Mouse (Mus musculus): ENCODE data around the gene Sgms2. TPM values are rescaled to one million over a fixed set of nuclear protein-coding genes. Genes with fewer than 3 reads are reported as not detected.

Sgms2 gene
- total and polyA plus RNA-seq, 3 experiments, result not detected

DNA sequence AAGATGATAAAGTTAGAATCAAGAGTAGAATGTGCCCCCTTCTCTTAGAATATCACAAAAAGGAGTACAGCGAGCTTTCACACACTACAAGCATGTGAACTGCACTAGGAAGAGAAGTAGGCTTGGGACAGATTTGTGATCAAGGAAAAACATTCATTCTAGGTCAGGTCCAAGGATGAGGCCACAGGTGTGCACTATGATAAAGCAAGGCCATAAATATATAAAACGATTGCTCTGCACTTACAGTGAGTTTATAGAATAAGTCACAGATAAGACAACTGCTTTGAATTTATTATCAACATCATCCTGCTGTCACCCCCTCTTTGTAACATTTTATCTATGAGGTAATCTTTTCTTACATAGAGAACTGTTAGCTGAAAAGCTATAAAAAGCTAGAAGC lies 198.9 kb downstream of the Sgms2 start:
- Histone ChIP-seq H3K9me3 (replicated peaks; ENCODE audit: insufficient read depth, low read length) (no peaks in the 10 kb centered on the region), H3K79me2 (ENCODE audit: control insufficient read depth, insufficient read depth, low read length, poor library complexity) (no peaks in the 10 kb centered on the region), H3K4me3 (ENCODE audit: control insufficient read depth in 1 of 2, insufficient read depth in 1 of 2, low read depth in 2 of 2, low read length in 2 of 2) (no peak overlapping the region), H3K4me1 (ENCODE audit: control insufficient read depth in 1 of 2, insufficient read depth in 2 of 2, low read length in 2 of 2) (peaks cover 0 to 4% of the 10 kb centered on the region in 2 experiments; a peak in 1 of 4 replicates), H3K36me3 (ENCODE audit: control insufficient read depth in 1 of 2, insufficient read depth in 2 of 2, low read length in 2 of 2) (peaks cover 0 to 2% of the 10 kb centered on the region in 2 experiments; a peak in 2 of 4 replicates), H3K27me3 (ENCODE audit: control insufficient read depth in 1 of 2, insufficient read depth in 2 of 2, low read length in 2 of 2) (no peaks in the 10 kb centered on the region), H3K27ac (ENCODE audit: control insufficient read depth, low read depth, low read length) (no peak overlapping the region), H3K9ac (ENCODE audit: control insufficient read depth, low read depth, low read length, poor library complexity, severe bottlenecking) (no peak overlapping the region)
- DNase-seq (ENCODE audit: low read depth, low spot score), result no peak
- TF ChIP-seq GATA1 (IDR thresholded peaks at IDR 0.05; ENCODE audit: low read depth, low read length) (peak; percentile 30; the same call in 1 of the 2 replicates), TCF12 (IDR thresholded peaks at IDR 0.05; ENCODE audit: low read depth, low read length) (peak; percentile 12; the same call in 1 of the 2 replicates), EP300 (IDR thresholded peaks at IDR 0.05; ENCODE audit: low read depth in 1 of 2, low read length in 2 of 2) (peak in 1 of 2 experiments; percentile 26; a peak in 2 of 4 replicates), ZKSCAN1 (IDR thresholded peaks at IDR 0.05; ENCODE audit: low read depth, low read length) (no peak), ZMIZ1 (IDR thresholded peaks at IDR 0.05; ENCODE audit: low read depth, low read length) (no peak), ETS1 (IDR thresholded peaks at IDR 0.05; ENCODE audit: low read depth, low read length) (0 out of 2 replicates have a peak, but pooled peaks have one; percentile 39)

DNA sequence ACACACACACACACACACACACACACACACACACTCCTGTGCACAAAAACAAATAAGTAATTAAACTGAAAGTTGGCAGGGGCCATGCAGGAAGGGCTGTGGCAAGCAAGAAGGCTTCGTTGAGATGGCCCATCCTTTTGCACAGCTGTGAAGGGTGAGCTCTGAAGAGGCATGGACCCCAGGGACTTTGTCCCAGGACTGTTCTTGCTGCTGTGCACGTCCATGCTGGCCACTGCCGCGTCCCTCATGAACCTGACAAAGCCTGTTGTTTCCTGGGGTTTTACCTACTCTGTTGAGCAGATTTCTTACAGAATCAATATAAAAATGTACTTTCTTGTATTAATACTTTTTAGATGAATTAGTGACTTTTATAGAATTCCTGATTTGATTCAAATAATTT lies 199.3 kb downstream of the Sgms2 start:
- Histone ChIP-seq H3K27ac (ENCODE audit: control insufficient read depth, low read depth, low read length) (no peak overlapping the region), H3K4me3 (ENCODE audit: control insufficient read depth in 1 of 2, insufficient read depth in 1 of 2, low read depth in 2 of 2, low read length in 2 of 2) (no peak overlapping the region), H3K4me1 (ENCODE audit: control insufficient read depth in 1 of 2, insufficient read depth in 2 of 2, low read length in 2 of 2) (peaks cover 0 to 4% of the 10 kb centered on the region in 2 experiments; a peak in 1 of 4 replicates), H3K9ac (ENCODE audit: control insufficient read depth, low read depth, low read length, poor library complexity, severe bottlenecking) (no peak overlapping the region), H3K79me2 (ENCODE audit: control insufficient read depth, insufficient read depth, low read length, poor library complexity) (no peaks in the 10 kb centered on the region), H3K36me3 (ENCODE audit: control insufficient read depth in 1 of 2, insufficient read depth in 2 of 2, low read length in 2 of 2) (peaks cover 0 to 2% of the 10 kb centered on the region in 2 experiments; a peak in 2 of 4 replicates), H3K9me3 (replicated peaks; ENCODE audit: insufficient read depth, low read length) (no peaks in the 10 kb centered on the region), H3K27me3 (ENCODE audit: control insufficient read depth in 1 of 2, insufficient read depth in 2 of 2, low read length in 2 of 2) (no peaks in the 10 kb centered on the region)
- TF ChIP-seq MAZ (IDR thresholded peaks at IDR 0.05; ENCODE audit: low read depth, low read length) (no peak), RAD21 (IDR thresholded peaks at IDR 0.05; ENCODE audit: low read depth, low read length) (no peak), ZC3H11A (IDR thresholded peaks at IDR 0.05; ENCODE audit: low read depth, low read length) (no peak), HCFC1 (IDR thresholded peaks at IDR 0.05; ENCODE audit: low read depth, low read length) (no peak), POLR2A (IDR thresholded peaks at IDR 0.05; ENCODE audit: control insufficient read depth in 1 of 2, insufficient read depth in 1 of 2, low read depth in 1 of 2, low read length in 2 of 2, poor library complexity in 1 of 2) (no peak), MXI1 (IDR thresholded peaks at IDR 0.05; ENCODE audit: low read depth, low read length) (no peak)
- no peak for DNase-seq (ENCODE audit: low read depth, low spot score)

DNA sequence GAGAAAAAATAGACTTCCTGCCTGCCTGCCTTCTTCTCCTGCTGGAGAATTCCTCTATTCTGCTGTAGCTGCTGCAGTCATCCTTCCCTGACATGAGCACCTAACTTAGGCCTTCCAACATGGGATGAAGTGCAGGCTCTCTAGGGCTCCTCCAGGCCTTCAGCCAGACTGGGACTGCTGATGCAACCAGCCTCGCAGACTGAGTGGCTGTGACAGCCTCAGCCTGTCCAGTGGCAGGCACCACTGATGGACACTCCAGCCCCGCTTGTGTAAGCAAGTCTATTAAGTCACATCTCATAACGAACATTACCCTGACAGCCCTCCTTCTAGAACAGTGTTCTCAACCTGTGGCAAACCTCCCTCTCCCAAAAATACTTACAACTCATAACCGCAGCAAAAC lies 217.1 kb downstream of the Sgms2 start:
- no peak for DNase-seq (ENCODE audit: low read depth, low spot score)
- H3K27ac ChIP-seq (ENCODE audit: control insufficient read depth, low read depth, low read length), result no peak overlapping the region

More for the DNA sequence above, 217.1 kb downstream of the Sgms2 start:
- Histone ChIP-seq H3K9me3 (replicated peaks; ENCODE audit: insufficient read depth, low read length) (no peaks in the 10 kb centered on the region), H3K9ac (ENCODE audit: control insufficient read depth, low read depth, low read length, poor library complexity, severe bottlenecking) (no peak overlapping the region), H3K4me3 (ENCODE audit: control insufficient read depth in 1 of 2, insufficient read depth in 1 of 2, low read depth in 2 of 2, low read length in 2 of 2) (no peak overlapping the region), H3K27me3 (ENCODE audit: control insufficient read depth in 1 of 2, insufficient read depth in 2 of 2, low read length in 2 of 2) (no peaks in the 10 kb centered on the region), H3K79me2 (ENCODE audit: control insufficient read depth, insufficient read depth, low read length, poor library complexity) (no peaks in the 10 kb centered on the region; the same call in 1 of the 2 replicates), H3K4me1 (ENCODE audit: control insufficient read depth in 1 of 2, insufficient read depth in 2 of 2, low read length in 2 of 2) (peaks cover 4 to 8% of the 10 kb centered on the region in 2 experiments; a peak in 3 of 4 replicates), H3K36me3 (ENCODE audit: control insufficient read depth in 1 of 2, insufficient read depth in 2 of 2, low read length in 2 of 2) (peaks cover 0 to 8% of the 10 kb centered on the region in 2 experiments; a peak in 2 of 4 replicates)
- no peak for TF ChIP-seq RAD21 (IDR thresholded peaks at IDR 0.05; ENCODE audit: low read depth, low read length)
- TF ChIP-seq NRF1 (IDR thresholded peaks at IDR 0.05; ENCODE audit: insufficient read depth, low read depth, low read length, poor library complexity, severe bottlenecking), result no peak
- TF ChIP-seq SMC3 (IDR thresholded peaks at IDR 0.05; ENCODE audit: low read depth, low read length), result no peak
